Mouse (Mus musculus): ENCODE data around the gene Tmem121b.

Gene Tmem121b

GRCm38 (mm10) chr6:120493374-120494181 is at the start of gene Tmem121b:
Tmem121b (minus strand) TSS chr6:120493807.
- DNase-seq: peak; percentile 79 to 86

- no peak for DNase-seq
These were observed 48.5 kb upstream of the Tmem121b start for GRCm38 (mm10) chr6:120542061-120542460.

DNA sequence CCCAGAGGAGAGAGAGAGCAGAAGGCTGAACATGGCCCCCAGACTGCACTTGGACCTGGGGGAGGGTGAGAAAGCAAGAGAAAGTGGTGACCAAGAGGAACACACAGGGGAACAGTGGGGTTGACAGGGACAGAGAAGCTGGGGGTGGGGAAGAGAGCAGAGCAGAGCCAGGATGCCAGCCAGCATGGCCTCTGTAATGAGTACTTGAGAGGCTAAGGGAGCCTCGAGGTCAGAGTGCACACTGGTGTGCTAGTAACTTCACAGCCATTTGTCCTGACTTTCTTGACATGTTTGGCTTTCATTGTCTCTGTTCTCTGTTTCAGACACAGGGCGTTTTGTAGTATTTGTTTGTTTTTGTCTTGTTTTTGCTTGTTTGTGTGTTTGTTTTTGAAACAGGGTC is 47.8 kb upstream of the Tmem121b start:
- no peak for DNase-seq

DNA sequence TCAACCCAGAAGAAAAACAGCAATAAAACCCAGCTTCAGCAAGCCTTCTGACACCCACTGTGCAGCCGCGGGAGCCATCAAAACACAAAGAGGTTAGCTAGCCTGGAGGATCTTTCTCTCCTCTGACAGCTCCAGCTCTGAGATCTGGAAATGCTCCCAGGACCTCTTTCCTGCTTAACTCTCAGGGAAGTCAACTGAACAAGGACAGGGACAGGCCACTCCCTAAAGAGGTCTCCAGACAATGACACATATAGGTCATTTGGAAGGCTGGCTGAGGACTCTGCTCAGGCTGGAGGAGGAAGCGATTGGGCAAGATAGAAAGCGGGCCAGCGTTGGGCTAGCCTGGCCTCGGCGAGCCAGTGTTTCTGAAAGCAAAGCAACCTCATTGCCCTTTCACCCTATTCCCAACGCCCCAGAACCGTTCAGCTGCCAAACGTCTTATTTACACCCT is 46.2 kb upstream of the Tmem121b start:
- DNase-seq: peak in 1 of 2 experiments; percentile 27

GRCm38 (mm10) chr6:120539132-120539759 is 45.6 kb upstream of the Tmem121b start:
- peak; percentile 87 to 89 for DNase-seq

DNA sequence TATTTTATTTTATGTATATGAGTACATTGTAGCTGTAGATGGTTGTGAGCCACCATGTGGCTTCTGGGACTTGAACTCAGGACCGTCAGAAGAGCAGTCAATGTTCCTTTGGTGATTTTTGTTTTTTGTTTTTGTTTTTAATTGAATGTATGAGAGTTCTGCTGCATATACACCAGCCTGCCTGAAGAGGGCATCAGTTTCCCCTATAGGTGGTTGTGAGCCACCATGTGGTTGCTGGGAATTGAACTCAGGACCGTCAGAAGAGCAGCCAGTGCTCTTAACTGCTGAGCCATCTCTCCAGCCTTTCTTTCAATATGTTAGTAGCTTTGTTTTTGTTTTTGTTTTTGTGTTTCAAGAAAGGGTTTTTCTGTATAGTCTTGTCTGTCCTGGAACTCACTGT is 42.7 kb upstream of the Tmem121b start:
- DNase-seq: no peak

- no peak for DNase-seq
These were observed 39.0 kb upstream of the Tmem121b start for GRCm38 (mm10) chr6:120532594-120532993.

- DNase-seq: peak; percentile 96 to 98
These were observed 37.7 kb upstream of the Tmem121b start, which contains the start of gene Hdhd5 for GRCm38 (mm10) chr6:120531020-120531965. Hdhd5 (minus strand) TSS chr6:120531319.

GRCm38 (mm10) chr6:120529123-120529522 is 35.5 kb upstream of the Tmem121b start:
- peak in 1 of 2 experiments; percentile 23 for DNase-seq

- no peak for DNase-seq
These were observed 31.2 kb upstream of the Tmem121b start for GRCm38 (mm10) chr6:120524796-120525195.

DNA sequence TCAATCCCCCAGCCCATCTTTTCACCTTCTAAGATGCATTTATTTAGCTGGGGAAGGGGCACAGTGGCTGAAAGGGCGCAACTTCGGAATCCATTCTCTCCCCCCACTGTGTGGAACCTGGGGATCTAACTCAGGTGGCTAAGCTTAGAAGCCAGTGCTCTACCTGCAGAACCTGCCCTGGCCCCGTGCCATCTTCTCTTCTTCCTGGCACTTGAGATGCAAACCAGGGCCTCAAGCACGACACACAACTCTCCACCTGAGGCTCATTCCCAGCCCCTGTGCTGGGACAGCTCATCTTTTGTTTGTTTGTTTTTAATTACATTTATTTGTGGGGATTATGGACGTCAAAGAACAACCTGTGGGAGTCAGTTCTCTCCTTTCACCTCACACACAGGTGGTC is 26.0 kb upstream of the Tmem121b start:
- no peak for DNase-seq

GRCm38 (mm10) chr6:120517311-120517710 is 23.7 kb upstream of the Tmem121b start:
- DNase-seq: no peak

DNA sequence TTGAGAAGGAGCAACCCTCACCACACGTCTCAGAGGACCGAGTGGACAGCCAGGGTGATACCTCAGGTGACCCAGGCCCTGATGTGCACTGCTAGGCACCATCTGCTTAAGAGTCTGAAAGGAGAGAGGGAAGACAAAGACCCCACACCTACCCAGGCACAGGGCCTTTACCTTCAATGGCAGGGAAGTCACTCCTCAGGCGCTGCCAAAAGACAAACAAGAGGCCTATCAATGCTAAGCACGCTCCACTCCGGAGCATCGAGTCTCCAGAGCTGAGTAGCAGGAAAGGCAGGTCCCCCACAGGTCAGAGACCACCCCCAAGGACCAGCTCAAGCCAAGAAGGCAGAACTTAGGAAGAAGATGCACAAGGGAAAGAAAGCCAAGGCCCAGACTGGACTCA is 23.3 kb upstream of the Tmem121b start:
- no peak for DNase-seq

GRCm38 (mm10) chr6:120516422-120516821 is 22.8 kb upstream of the Tmem121b start:
- no peak for DNase-seq

- DNase-seq: no peak
These were observed 17.6 kb upstream of the Tmem121b start for GRCm38 (mm10) chr6:120511212-120511611.

DNA sequence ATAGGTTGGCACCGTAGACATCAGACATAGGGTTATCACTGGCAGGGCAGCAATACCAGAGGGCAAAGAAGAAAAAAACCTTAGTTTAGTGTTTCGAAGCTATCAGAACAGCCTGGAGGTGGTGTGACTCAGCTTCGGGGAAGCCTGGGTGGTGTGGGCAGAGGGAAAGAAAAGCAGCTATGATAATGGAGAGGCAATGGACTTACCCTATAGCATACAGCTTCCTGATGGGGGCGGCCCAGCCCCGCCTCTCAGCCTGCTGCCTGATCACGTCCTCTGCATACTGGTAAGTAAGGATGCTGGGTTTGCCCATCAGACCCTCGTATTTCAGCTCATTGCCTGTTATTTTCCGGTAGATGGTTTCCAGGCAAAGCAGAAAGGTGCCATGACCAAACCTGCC is 16.8 kb upstream of the Tmem121b start:
- DNase-seq: no peak

DNA sequence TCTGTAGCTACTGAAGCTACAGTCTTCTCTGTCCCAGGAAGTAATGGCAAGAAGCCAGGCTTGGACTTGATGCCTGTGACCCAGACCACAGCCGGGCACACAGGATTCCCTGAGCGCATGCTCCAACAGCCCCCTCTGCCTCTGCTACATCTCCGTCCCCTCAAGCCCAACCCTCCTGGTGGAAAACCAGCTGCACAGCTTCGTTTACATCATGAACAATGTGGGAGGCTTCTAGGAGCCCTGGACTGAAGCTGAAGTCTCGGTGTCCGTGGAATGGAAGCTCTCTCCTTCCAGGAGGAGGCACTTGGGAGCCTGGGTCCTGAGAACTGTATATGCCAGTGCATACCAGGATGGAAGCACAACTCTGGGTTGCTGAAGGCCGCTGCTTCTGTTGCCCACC is 16.4 kb upstream of the Tmem121b start:
- DNase-seq: no peak

GRCm38 (mm10) chr6:120508645-120509044 is 15.0 kb upstream of the Tmem121b start:
- DNase-seq: no peak

DNA sequence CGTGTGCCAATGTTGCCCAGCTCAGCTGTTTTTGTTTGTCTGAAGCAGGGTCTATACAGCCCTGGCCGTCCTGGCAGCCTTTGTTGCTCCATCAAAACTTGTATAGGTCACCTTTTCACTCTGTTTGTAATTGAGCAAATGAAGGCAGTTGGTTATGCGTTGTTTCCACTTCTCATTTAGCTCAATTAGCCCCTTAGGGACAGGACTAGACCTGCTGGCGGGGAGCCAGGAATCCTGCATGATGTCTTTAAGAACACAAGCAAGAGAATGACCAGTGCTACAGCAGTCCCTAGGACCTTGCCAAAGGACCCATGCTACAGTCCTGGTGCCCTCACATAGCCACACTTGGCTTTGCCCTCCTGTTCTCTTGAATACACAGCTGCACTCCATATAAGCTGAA is 11.9 kb upstream of the Tmem121b start:
- DNase-seq: peak in 1 of 2 experiments; percentile 41

DNA sequence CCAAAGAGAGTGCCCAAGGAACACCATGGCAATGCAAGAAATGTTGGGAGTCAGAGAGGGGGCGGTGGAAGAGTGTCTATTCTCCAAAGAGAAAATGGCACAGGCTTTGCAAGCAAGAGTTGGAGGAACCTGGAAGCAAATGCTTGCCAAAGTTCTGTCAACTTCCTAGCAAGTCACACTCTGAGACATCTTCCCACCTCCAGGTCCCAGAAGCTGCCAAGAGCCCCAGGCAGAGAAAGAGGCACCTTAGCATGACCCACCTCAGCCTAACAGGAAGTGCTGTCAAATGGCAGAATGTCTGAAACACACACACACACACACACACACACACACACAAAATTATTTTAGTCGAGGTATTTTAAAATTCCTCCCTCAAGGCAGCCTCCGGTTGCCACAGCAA is 10.4 kb upstream of the Tmem121b start:
- no peak for DNase-seq

DNA sequence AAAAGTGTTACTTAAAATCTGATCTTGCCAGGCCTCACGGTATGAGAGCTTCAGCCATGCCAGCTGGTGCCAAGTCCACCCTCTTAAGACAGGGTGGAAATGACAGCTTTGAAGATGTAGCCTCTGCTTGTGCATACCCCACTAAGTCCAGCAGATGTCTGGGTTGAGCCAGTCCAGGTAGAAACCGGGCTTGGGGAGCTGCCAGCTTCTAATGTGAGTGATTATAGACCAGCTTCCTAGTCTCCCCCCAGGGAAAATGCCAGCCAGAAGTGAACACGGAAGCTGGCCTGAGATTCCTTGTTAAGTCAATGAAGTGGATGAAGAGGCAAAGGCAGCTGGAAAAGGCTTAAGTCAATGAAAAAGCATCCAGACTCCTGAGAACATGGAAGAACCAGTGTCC is 2.9 kb upstream of the Tmem121b start:
- no peak for DNase-seq

- DNase-seq: peak; percentile 30 to 40
These were observed 871 bp downstream of the Tmem121b start for GRCm38 (mm10) chr6:120492499-120493373.

Measured in cerebellum, postnatal 25 days (tissue).